Mouse (Mus musculus): ENCODE measurements around the gene Rtn4rl1. TPM values are rescaled to one million over a fixed set of nuclear protein-coding genes. Genes with fewer than 3 reads are reported as not detected.

Gene Rtn4rl1
- polyA plus RNA-seq, 1 experiment = 11.8 TPM

DNA sequence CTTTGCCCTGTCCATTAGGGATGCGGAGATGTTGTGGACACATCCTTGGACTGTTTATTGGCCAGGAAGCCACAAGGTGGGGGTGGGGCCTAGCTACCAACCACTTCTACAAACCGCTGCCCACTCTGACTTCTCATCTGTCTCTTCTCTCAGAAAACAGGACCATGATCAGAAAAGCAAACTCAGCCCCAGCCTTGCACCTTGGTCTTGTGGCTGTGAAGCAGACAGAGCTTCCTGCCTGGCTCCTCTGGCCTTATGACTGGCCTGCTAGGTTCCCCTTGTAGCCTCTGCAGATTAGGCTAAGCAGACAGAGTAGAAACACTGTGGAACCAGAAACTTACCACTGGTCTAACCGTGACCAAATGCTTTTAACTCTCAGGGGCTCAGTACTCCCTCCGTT, 15.8 kb downstream of the Rtn4rl1 start:
- H3K27me3 ChIP-seq (ENCODE audit: control insufficient read depth, insufficient read depth, low read length) = no peaks in the 10 kb centered on the region
- peak overlapping the region; percentile 12; the same call in 1 of the 2 replicates for H3K27ac ChIP-seq (ENCODE audit: insufficient read depth, low read depth, low read length)
- WGBS = 82% methylated on average over 4 of the region's 4 CpGs
- H3K4me3 ChIP-seq (ENCODE audit: low read depth, low read length) = no peak overlapping the region
- TF ChIP-seq POLR2A (IDR thresholded peaks at IDR 0.05; ENCODE audit: low read depth, low read length) = no peak
- TF ChIP-seq CTCF (IDR thresholded peaks at IDR 0.05; ENCODE audit: extremely low read depth, insufficient read length, insufficient replicate concordance, low read depth, low read length) = no peak
- H3K4me1 ChIP-seq (ENCODE audit: control insufficient read depth, insufficient read depth, insufficient read length, low read length) = peaks cover 36% of the 10 kb centered on the region
- no peaks in the 10 kb centered on the region for H3K36me3 ChIP-seq (ENCODE audit: control insufficient read depth, insufficient read depth, low read length)

DNA sequence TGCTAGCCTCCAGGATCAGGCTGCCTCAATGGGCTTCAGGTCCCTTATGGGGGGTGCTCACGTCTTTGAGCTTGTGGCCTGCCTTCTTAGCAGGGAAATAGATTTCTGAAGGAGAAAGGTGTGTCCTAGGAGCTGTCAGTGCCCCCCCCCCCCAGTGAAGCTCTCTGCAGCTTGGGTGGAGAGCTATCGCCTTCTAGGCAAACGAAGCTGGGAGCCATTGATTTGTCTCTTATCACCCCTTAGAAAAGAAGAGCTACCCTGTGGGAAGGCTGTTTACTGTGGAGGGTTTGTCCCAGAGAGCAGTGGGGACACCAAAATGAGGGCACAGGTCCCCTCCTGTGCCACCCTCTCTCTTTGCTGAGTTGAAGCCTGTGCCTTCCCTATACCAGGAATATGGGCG, 16.5 kb downstream of the Rtn4rl1 start:
- Histone ChIP-seq H3K27me3 (ENCODE audit: control insufficient read depth, insufficient read depth, low read length) (no peaks in the 10 kb centered on the region), H3K36me3 (ENCODE audit: control insufficient read depth, insufficient read depth, low read length) (no peaks in the 10 kb centered on the region), H3K27ac (ENCODE audit: insufficient read depth, low read depth, low read length) (0 out of 2 replicates have a peak overlapping the region, but pooled peaks have one; percentile 12), H3K4me3 (ENCODE audit: low read depth, low read length) (no peak overlapping the region), H3K4me1 (ENCODE audit: control insufficient read depth, insufficient read depth, insufficient read length, low read length) (peaks cover 36% of the 10 kb centered on the region)
- TF ChIP-seq CTCF (IDR thresholded peaks at IDR 0.05; ENCODE audit: extremely low read depth, insufficient read length, insufficient replicate concordance, low read depth, low read length) (no peak), POLR2A (IDR thresholded peaks at IDR 0.05; ENCODE audit: low read depth, low read length) (no peak)
- 63% methylated on average over 4 of the region's 4 CpGs for WGBS

DNA sequence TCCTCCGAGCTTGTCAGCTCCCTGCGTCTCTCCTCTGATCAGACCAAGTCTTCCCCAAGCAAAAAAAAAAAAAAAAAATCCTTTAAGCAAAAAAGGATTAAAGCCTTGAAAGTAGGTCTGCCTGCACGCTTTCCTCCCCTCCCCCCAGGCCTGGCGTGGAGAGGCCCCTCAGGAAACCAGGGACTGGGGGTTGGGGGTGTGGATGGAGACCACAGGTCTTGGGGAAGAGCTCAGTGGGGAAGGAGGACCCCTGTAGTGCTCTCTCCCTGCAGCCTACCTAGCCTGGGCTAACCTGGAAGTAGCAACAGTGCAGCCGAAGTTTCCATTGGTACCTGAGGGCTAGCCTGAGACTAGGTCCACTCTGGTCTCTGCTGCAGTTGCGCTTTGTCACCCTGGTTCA, 17.2 kb downstream of the Rtn4rl1 start:
- no peaks in the 10 kb centered on the region for H3K27me3 ChIP-seq (ENCODE audit: control insufficient read depth, insufficient read depth, low read length)
- WGBS = 81% methylated on average over 6 of the region's 6 CpGs
- H3K36me3 ChIP-seq (ENCODE audit: control insufficient read depth, insufficient read depth, low read length) = no peaks in the 10 kb centered on the region
- no peak for TF ChIP-seq CTCF (IDR thresholded peaks at IDR 0.05; ENCODE audit: extremely low read depth, insufficient read length, insufficient replicate concordance, low read depth, low read length)
- TF ChIP-seq POLR2A (IDR thresholded peaks at IDR 0.05; ENCODE audit: low read depth, low read length) = no peak
- no peak overlapping the region for H3K27ac ChIP-seq (ENCODE audit: insufficient read depth, low read depth, low read length)
- peaks cover 39% of the 10 kb centered on the region for H3K4me1 ChIP-seq (ENCODE audit: control insufficient read depth, insufficient read depth, insufficient read length, low read length)
- H3K4me3 ChIP-seq (ENCODE audit: low read depth, low read length) = no peak overlapping the region

DNA sequence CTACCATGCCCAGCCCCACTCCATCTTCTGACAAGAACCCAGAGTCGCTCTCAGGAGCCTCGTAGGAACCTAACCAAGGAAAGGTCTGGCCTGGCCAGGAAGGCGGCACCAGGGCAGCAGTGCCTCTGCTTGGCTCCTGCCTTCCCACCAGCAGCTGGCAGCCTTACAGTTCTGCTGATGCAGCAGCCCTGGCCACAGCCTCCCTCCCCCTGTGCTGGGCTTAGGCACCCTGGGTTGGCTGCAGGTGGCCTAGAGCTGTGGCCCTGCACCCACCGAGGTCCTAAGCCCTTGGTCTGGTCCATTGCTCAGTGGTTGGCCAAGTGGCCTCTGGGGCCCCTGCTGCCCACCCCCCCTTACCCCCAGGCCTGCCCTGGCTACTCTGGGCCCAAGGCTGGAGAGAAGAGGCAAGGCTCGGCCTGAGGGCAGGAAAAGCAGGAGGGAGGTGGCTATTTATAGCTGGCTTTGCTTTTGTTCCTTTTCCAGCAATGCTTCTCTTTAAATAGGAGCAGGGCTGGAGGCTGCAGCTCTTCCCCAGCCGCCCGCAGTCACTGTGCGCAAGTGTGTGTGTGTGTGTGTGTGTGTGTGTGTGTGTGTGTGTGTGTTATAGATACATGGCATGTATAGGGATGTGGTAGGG, 18.6 kb downstream of the Rtn4rl1 start:
- Histone ChIP-seq H3K27me3 (ENCODE audit: control insufficient read depth, insufficient read depth, low read length) (no peaks in the 10 kb centered on the region), H3K36me3 (ENCODE audit: control insufficient read depth, insufficient read depth, low read length) (no peaks in the 10 kb centered on the region), H3K4me1 (ENCODE audit: control insufficient read depth, insufficient read depth, insufficient read length, low read length) (peaks cover 40% of the 10 kb centered on the region), H3K4me3 (ENCODE audit: low read depth, low read length) (no peak overlapping the region), H3K27ac (ENCODE audit: insufficient read depth, low read depth, low read length) (peak overlapping the region; percentile 84)
- 43% methylated on average over 8 of the region's 8 CpGs for WGBS
- TF ChIP-seq POLR2A (IDR thresholded peaks at IDR 0.05; ENCODE audit: low read depth, low read length) = no peak
- no peak for TF ChIP-seq CTCF (IDR thresholded peaks at IDR 0.05; ENCODE audit: extremely low read depth, insufficient read length, insufficient replicate concordance, low read depth, low read length)

DNA sequence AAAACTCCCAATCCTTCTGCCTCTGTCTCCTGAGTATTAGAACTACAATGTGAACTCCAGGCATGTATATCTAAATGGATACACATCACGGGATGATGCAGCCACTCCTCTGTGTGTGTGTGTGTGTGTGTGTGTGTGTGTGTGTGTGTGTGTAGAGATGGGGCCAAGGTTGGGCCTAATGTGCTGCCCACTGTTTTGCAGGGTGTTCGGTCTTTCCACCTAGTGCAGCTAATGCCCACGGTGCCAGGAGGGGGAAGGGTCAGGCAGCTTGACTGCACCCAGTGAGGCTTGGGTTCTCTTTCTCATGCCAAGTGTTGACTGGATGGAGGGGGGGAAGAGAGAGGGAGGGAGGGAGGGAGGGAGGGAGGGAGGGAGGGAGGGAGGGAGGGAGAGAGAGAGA, 19.3 kb downstream of the Rtn4rl1 start:
- peak overlapping the region; percentile 84 for H3K27ac ChIP-seq (ENCODE audit: insufficient read depth, low read depth, low read length)
- H3K4me1 ChIP-seq (ENCODE audit: control insufficient read depth, insufficient read depth, insufficient read length, low read length) = peaks cover 40% of the 10 kb centered on the region
- H3K36me3 ChIP-seq (ENCODE audit: control insufficient read depth, insufficient read depth, low read length) = no peaks in the 10 kb centered on the region
- no peak for TF ChIP-seq POLR2A (IDR thresholded peaks at IDR 0.05; ENCODE audit: low read depth, low read length)
- no peak for TF ChIP-seq CTCF (IDR thresholded peaks at IDR 0.05; ENCODE audit: extremely low read depth, insufficient read length, insufficient replicate concordance, low read depth, low read length)
- no peaks in the 10 kb centered on the region for H3K27me3 ChIP-seq (ENCODE audit: control insufficient read depth, insufficient read depth, low read length)
- 11% methylated on average over 3 of the region's 3 CpGs for WGBS
- H3K4me3 ChIP-seq (ENCODE audit: low read depth, low read length) = no peak overlapping the region

DNA sequence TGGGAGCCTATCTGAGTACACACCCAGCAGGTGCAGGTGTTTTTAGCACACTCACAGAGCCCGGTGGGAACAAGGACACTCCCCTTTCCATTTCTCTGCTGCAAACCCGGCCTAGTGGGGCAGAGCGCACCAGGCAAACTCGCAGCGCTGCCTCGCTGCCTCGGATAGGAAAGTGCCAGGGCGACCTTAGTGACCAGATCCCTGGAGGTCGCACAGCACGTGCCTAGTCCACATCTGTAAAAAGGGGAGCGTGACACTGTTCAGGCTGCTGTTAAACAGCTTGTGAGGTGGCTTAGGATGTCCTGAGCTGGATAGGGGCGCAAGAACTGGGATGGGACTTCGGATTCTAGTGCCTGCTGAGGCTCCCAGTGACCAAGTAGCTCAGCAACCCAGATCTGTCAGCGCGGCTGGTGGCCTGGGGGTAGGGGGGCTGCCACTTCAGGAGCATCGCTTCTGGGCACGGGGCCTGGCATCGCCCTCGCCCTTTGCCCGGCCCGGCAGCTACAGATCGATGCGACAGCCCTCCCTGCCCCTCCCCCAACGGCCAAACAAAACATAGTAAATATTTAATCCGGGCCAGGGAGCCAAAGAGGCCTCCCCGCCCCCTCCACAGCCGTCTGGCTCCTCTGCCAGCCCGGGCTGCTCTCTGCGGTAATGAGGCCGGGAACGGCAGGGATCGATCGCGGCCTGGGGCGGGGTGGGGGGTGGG, 19.9 kb downstream of the Rtn4rl1 start:
- TF ChIP-seq POLR2A (IDR thresholded peaks at IDR 0.05; ENCODE audit: low read depth, low read length) = peak; percentile 16; the same call in 1 of the 2 replicates
- TF ChIP-seq CTCF (IDR thresholded peaks at IDR 0.05; ENCODE audit: extremely low read depth, insufficient read length, insufficient replicate concordance, low read depth, low read length) = no peak
- Histone ChIP-seq H3K27ac (ENCODE audit: insufficient read depth, low read depth, low read length) (peak overlapping the region; percentile 99), H3K36me3 (ENCODE audit: control insufficient read depth, insufficient read depth, low read length) (no peaks in the 10 kb centered on the region), H3K4me3 (ENCODE audit: low read depth, low read length) (peak overlapping the region; percentile 53), H3K27me3 (ENCODE audit: control insufficient read depth, insufficient read depth, low read length) (no peaks in the 10 kb centered on the region), H3K4me1 (ENCODE audit: control insufficient read depth, insufficient read depth, insufficient read length, low read length) (peaks cover 40% of the 10 kb centered on the region)
- WGBS = 19% methylated on average over 34 of the region's 35 CpGs

All from small intestine, adult 2 months (tissue).